Mouse (Mus musculus): ENCODE data around the gene Abhd14b.

GRCm38 (mm10) chr9:106447951-106448350, 692 bp downstream of the Abhd14b start:
- no peak for TF ChIP-seq MAZ (IDR thresholded peaks at IDR 0.05; ENCODE audit: low read depth, low read length)
- TF ChIP-seq POLR2A (IDR thresholded peaks at IDR 0.05; ENCODE audit: control insufficient read depth in 1 of 2, insufficient read depth in 1 of 2, low read depth in 1 of 2, low read length in 2 of 2, poor library complexity in 1 of 2), result no peak
- no peak for TF ChIP-seq NELFE (IDR thresholded peaks at IDR 0.05; ENCODE audit: low read depth, low read length)
- no peak for TF ChIP-seq EP300 (IDR thresholded peaks at IDR 0.05; ENCODE audit: low read depth in 1 of 2, low read length in 2 of 2)
- TF ChIP-seq UBTF (IDR thresholded peaks at IDR 0.05; ENCODE audit: borderline replicate concordance, insufficient read depth, low read depth, low read length), result no peak
- TF ChIP-seq SMC3 (IDR thresholded peaks at IDR 0.05; ENCODE audit: low read depth, low read length), result no peak
- no peak for TF ChIP-seq USF1 (IDR thresholded peaks at IDR 0.05; ENCODE audit: low read depth, low read length)
- no peak for TF ChIP-seq CTCF (IDR thresholded peaks at IDR 0.05 in 2 of 3, conservative IDR thresholded peaks at IDR 0.05 in 1 of 3; ENCODE audit: control insufficient read depth in 1 of 3, insufficient read depth in 1 of 3, low read depth in 2 of 3, low read length in 3 of 3, poor library complexity in 1 of 3, severe bottlenecking in 1 of 3)
- TF ChIP-seq KAT2A (conservative IDR thresholded peaks at IDR 0.05; ENCODE audit: low read depth, low read length), result no peak
- TF ChIP-seq MAX (IDR thresholded peaks at IDR 0.05; ENCODE audit: low read length), result no peak
- no peak for TF ChIP-seq TAL1 (IDR thresholded peaks at IDR 0.05; ENCODE audit: low read length)
- no peak for TF ChIP-seq JUND (IDR thresholded peaks at IDR 0.05; ENCODE audit: low read depth, low read length)
- TF ChIP-seq POLR2AphosphoS2 (IDR thresholded peaks at IDR 0.05; ENCODE audit: low read length), result no peak

Data from MEL (cell line).